Mouse (Mus musculus): Measurements from ENCODE around the gene Chpf2. TPM values are rescaled to one million over a fixed set of nuclear protein-coding genes. Genes with fewer than 3 reads are reported as not detected.
A peak's percentile ranks its signal among the peaks of the same experiment; 100 is the strongest.

Gene Chpf2
- polyA plus RNA-seq, 1 experiment from 2014 or later = 14.8 TPM

- Histone ChIP-seq H3K4me1 (peaks cover 19% of the 10 kb centered on the region), H3K4me3 (no peak overlapping the region), H3K27ac (replicated peaks) (no peak overlapping the region; the same call in 1 of the 2 replicates), H3K9me3 (replicated peaks) (no peaks in the 10 kb centered on the region), H3K36me3 (no peaks in the 10 kb centered on the region), H3K27me3 (ENCODE audit: low read depth, poor library complexity, severe bottlenecking) (no peaks in the 10 kb centered on the region)
- 84% methylated on average over 6 of the region's 6 CpGs for WGBS
- no peak for DNase-seq (ENCODE audit: low spot score)
Measured at GRCm38 (mm10) chr5:24639081-24639480, 52.5 kb downstream of the Chpf2 start.

MicroRNA genes within 50 kb of the gene (microRNA counts, 519-probe panel; counts per million panel counts)
- microRNA mmu-miR-671-3p = not detected
- microRNA mmu-miR-671-5p = not detected

Small RNAs within 50 kb of the gene (microRNA-seq; reads per million reads assigned to microRNA genes)
- gene Mir671 = 621 reads per million, percentile 71 among the genes with 10 or more reads in this experiment

Other genes with a start within 250 kb of the Chpf2 start
- 27.1 and 35.3 TPM in 2 replicates for gene Kcnh2, start 235.1 kb upstream of the Chpf2 start, polyA plus RNA-seq (2016; fragmentation: Nextera tagmentation; extraction: Ambion mirVana)
- gene Nos3, start 221.9 kb upstream of the Chpf2 start, polyA plus RNA-seq (2016; fragmentation: Nextera tagmentation; extraction: Ambion mirVana) = 7.9 and 9.3 TPM in 2 replicates
- 0.31 and 0.72 TPM in 2 replicates for gene Atg9b, start 194.6 kb upstream of the Chpf2 start, polyA plus RNA-seq (2016; fragmentation: Nextera tagmentation; extraction: Ambion mirVana)
- gene Abcb8, start 193.1 kb upstream of the Chpf2 start, polyA plus RNA-seq (2016; fragmentation: Nextera tagmentation; extraction: Ambion mirVana) = 62.9 and 64.6 TPM in 2 replicates
- gene Asic3, start 173.3 kb upstream of the Chpf2 start, polyA plus RNA-seq (2016; fragmentation: Nextera tagmentation; extraction: Ambion mirVana) = 0.19 and 0.31 TPM in 2 replicates
- gene Cdk5, start 163.2 kb upstream of the Chpf2 start, polyA plus RNA-seq (2016; fragmentation: Nextera tagmentation; extraction: Ambion mirVana) = 49.0 and 61.6 TPM in 2 replicates
- 32.9 and 33.3 TPM in 2 replicates for gene Slc4a2, start 162.9 kb upstream of the Chpf2 start, polyA plus RNA-seq (2016; fragmentation: Nextera tagmentation; extraction: Ambion mirVana)
- gene Fastk, start 141.5 kb upstream of the Chpf2 start, polyA plus RNA-seq (2016; fragmentation: Nextera tagmentation; extraction: Ambion mirVana) = 107 and 113 TPM in 2 replicates
- gene Tmub1, start 138.9 kb upstream of the Chpf2 start, polyA plus RNA-seq (2016; fragmentation: Nextera tagmentation; extraction: Ambion mirVana) = 30.9 and 32.9 TPM in 2 replicates
- 27.6 and 31.2 TPM in 2 replicates for gene Agap3, start 134.6 kb upstream of the Chpf2 start, polyA plus RNA-seq (2016; fragmentation: Nextera tagmentation; extraction: Ambion mirVana)
- not detected in 2 replicates for gene Gbx1, start 59.5 kb upstream of the Chpf2 start, polyA plus RNA-seq (2016; fragmentation: Nextera tagmentation; extraction: Ambion mirVana)
- gene Asb10, start 45.8 kb upstream of the Chpf2 start, polyA plus RNA-seq (2016; fragmentation: Nextera tagmentation; extraction: Ambion mirVana) = 0.06 and 0.15 TPM in 2 replicates
- gene 4931409K22Rik, start 29.9 kb upstream of the Chpf2 start, polyA plus RNA-seq (2016; fragmentation: Nextera tagmentation; extraction: Ambion mirVana) = 0.05 TPM in 1 of 2 replicates, not detected in the other
- 160 and 170 TPM in 2 replicates for gene Abcf2, start 9.3 kb upstream of the Chpf2 start, polyA plus RNA-seq (2016; fragmentation: Nextera tagmentation; extraction: Ambion mirVana)
- 32.4 and 44.8 TPM in 2 replicates for gene Smarcd3, start 37.7 kb downstream of the Chpf2 start, polyA plus RNA-seq (2016; fragmentation: Nextera tagmentation; extraction: Ambion mirVana)
- gene Nub1, start 98.8 kb downstream of the Chpf2 start, polyA plus RNA-seq (2016; fragmentation: Nextera tagmentation; extraction: Ambion mirVana) = 27.2 and 29.3 TPM in 2 replicates
- 13.9 and 15.2 TPM in 2 replicates for gene Wdr86, start 144.0 kb downstream of the Chpf2 start, polyA plus RNA-seq (2016; fragmentation: Nextera tagmentation; extraction: Ambion mirVana)
- gene Crygn, start 171.3 kb downstream of the Chpf2 start, polyA plus RNA-seq (2016; fragmentation: Nextera tagmentation; extraction: Ambion mirVana) = 1.1 TPM in 1 of 2 replicates, not detected in the other

Measured in midbrain, embryonic 10.5 days (tissue).